ENCODE assay signal across 24 mouse cellular contexts in genomic region chr11:4113496-4113895, GRCm38 (mm10). TPM values are rescaled to one million over a fixed set of nuclear protein-coding genes. Genes with fewer than 3 reads are reported as not detected.
DNase-seq lines count a peak whose midpoint lies in the region; ATAC-seq and TF ChIP-seq lines count a peak whose summit lies in the region.
"Had no signal": no experiment of that assay in that cellular context is flagged by ENCODE, and none has a peak within 500 bp of the region (broad histone marks: within the 10 kb centered on the region; RNA-seq: fewer than 3 reads in every experiment).

No protein-coding gene starts in this region.

- H3K9ac ChIP-seq in liver, adult 2 months (ENCODE audit: low read depth, low read length), result peak overlapping the region; percentile 43
- H3K9ac ChIP-seq in liver, postnatal 0 days (replicated peaks), result no peak overlapping the region
- H3K9ac ChIP-seq: embryonic facial prominence, embryonic 13.5 days; embryonic facial prominence, embryonic 15.5 days; forebrain, embryonic 13.5 days; forebrain, embryonic 15.5 days; forebrain, postnatal 0 days had no signal

- H3K9me3 ChIP-seq in liver, postnatal 0 days (ENCODE audit: low read length), result no peaks in the 10 kb centered on the region
- H3K9me3 ChIP-seq: embryonic facial prominence, embryonic 13.5 days; embryonic facial prominence, embryonic 15.5 days; forebrain, embryonic 13.5 days; forebrain, embryonic 15.5 days had no signal

- H3K79me2 ChIP-seq in liver, adult 2 months (ENCODE audit: control insufficient read depth, insufficient read depth, low read length), result peaks cover 11% of the 10 kb centered on the region; the same call in 1 of the 2 replicates

- H3K36me3 ChIP-seq in liver, adult 2 months (ENCODE audit: control insufficient read depth, insufficient read depth, low read length), result peaks cover 27% of the 10 kb centered on the region
- H3K36me3 ChIP-seq in liver, postnatal 0 days (replicated peaks; ENCODE audit: insufficient read depth, low read length), result peaks cover 13% of the 10 kb centered on the region
- peaks cover 17% of the 10 kb centered on the region for H3K36me3 ChIP-seq in small intestine, adult 2 months (ENCODE audit: control insufficient read depth, insufficient read depth, low read length)
- H3K36me3 ChIP-seq: forebrain, embryonic 15.5 days had no signal

- TF ChIP-seq POLR2A in liver, adult 2 months (IDR thresholded peaks at IDR 0.05; ENCODE audit: extremely low read depth, insufficient read depth, low read length), result no peak
- TF ChIP-seq POLR2A in small intestine, adult 2 months (IDR thresholded peaks at IDR 0.05; ENCODE audit: low read depth, low read length), result no peak

- ATAC-seq in liver, postnatal 0 days, result no peak
- ATAC-seq: activated CD4-positive, CD25-positive, alpha-beta regulatory T cell, adult 4 months; forebrain, embryonic 13.5 days; forebrain, embryonic 15.5 days; forebrain, postnatal 0 days; Patski had no signal

- H3K4me1 ChIP-seq in liver, adult 2 months (ENCODE audit: control insufficient read depth, insufficient read depth, low read length), result peaks cover 37% of the 10 kb centered on the region
- H3K4me1 ChIP-seq in liver, postnatal 0 days (ENCODE audit: insufficient read depth), result peaks cover 41% of the 10 kb centered on the region
- peaks cover 33% of the 10 kb centered on the region for H3K4me1 ChIP-seq in small intestine, adult 2 months (ENCODE audit: control insufficient read depth, insufficient read depth, insufficient read length, low read length)

- no peaks in the 10 kb centered on the region for H3K27me3 ChIP-seq in liver, adult 2 months (ENCODE audit: control insufficient read depth, insufficient read depth, low read length)
- H3K27me3 ChIP-seq in liver, postnatal 0 days (ENCODE audit: insufficient read depth, low read length), result no peaks in the 10 kb centered on the region
- no peaks in the 10 kb centered on the region for H3K27me3 ChIP-seq in small intestine, adult 2 months (ENCODE audit: control insufficient read depth, insufficient read depth, low read length)
- H3K27me3 ChIP-seq: embryonic facial prominence, embryonic 15.5 days; forebrain, embryonic 15.5 days; Patski had no signal

- H3K4me3 ChIP-seq in liver, adult 2 months (ENCODE audit: insufficient read depth, low read depth, low read length), result no peak overlapping the region
- no peak overlapping the region for H3K4me3 ChIP-seq in liver, postnatal 0 days (ENCODE audit: low read depth, low read length)
- H3K4me3 ChIP-seq in small intestine, adult 2 months (ENCODE audit: low read depth, low read length), result no peak overlapping the region
- H3K4me3 ChIP-seq: embryonic facial prominence, embryonic 13.5 days; embryonic facial prominence, embryonic 15.5 days; erythroblast, embryonic 14.5 days; forebrain, embryonic 13.5 days; forebrain, embryonic 15.5 days had no signal

- WGBS in liver, adult 2 months, result 21% methylated on average over 4 of the region's 4 CpGs
- WGBS in liver, postnatal 0 days (ENCODE audit: insufficient replicate concordance), result 74% methylated on average over 4 of the region's 4 CpGs
- 76% methylated on average over 4 of the region's 4 CpGs for WGBS in small intestine, adult 2 months

- H3K27ac ChIP-seq in liver, adult 2 months (replicated peaks; ENCODE audit: insufficient read depth, low read depth, low read length), result peak overlapping the region; percentile 85
- H3K27ac ChIP-seq in liver, postnatal 0 days (ENCODE audit: low read depth), result no peak overlapping the region
- peak overlapping the region; percentile 29; the same call in 1 of the 2 replicates for H3K27ac ChIP-seq in small intestine, adult 2 months (ENCODE audit: insufficient read depth, low read depth, low read length)
- H3K27ac ChIP-seq: embryonic facial prominence, embryonic 13.5 days; embryonic facial prominence, embryonic 15.5 days; forebrain, embryonic 13.5 days; forebrain, embryonic 15.5 days had no signal

- no peak for TF ChIP-seq EP300 in liver, postnatal 0 days (IDR thresholded peaks at IDR 0.05; ENCODE audit: low read depth)

- no peak for TF ChIP-seq CTCF in liver, adult 2 months (IDR thresholded peaks at IDR 0.05; ENCODE audit: low read depth, low read length)
- no peak for TF ChIP-seq CTCF in liver, postnatal 0 days (IDR thresholded peaks at IDR 0.05; ENCODE audit: low read depth)
- no peak for TF ChIP-seq CTCF in small intestine, adult 2 months (IDR thresholded peaks at IDR 0.05; ENCODE audit: extremely low read depth, insufficient read length, insufficient replicate concordance, low read depth, low read length)

- peak; percentile 52 for DNase-seq in adrenal gland, postnatal 14 days
- DNase-seq in adrenal gland, adult 8-10 months, result no peak
- DNase-seq in liver, adult 2 months (ENCODE audit: extremely low read depth, low read depth, low spot score), result peak; percentile 85
- no peak for DNase-seq in liver, postnatal 0 days
- peak; percentile 35 for DNase-seq in adipocyte (ENCODE audit: low spot score)
- DNase-seq in kidney, postnatal 25 days, result no peak
- no peak for DNase-seq in urinary bladder, postnatal 4 days (ENCODE audit: low spot score in 2 of 2)
- DNase-seq: adrenal gland, adult 2 months; cerebellum, adult 11 months; cerebellum, adult 18-20 months; cerebellum, adult 8-10 months; cerebellum, adult 9-11 months; cerebellum, postnatal 14 days; cerebellum, postnatal 36 days; embryo, embryonic 11 days; forebrain, postnatal 0 days had no signal

- no peak overlapping the region for H3K4me2 ChIP-seq in liver, postnatal 0 days (ENCODE audit: low read depth, low read length)
- H3K4me2 ChIP-seq: embryonic facial prominence, embryonic 13.5 days; embryonic facial prominence, embryonic 15.5 days; forebrain, embryonic 13.5 days; forebrain, embryonic 15.5 days had no signal

RNA-seq across cellular contexts. Expression of gene Sec14l2, which starts 9.7 kb away (rescaled TPM):
- total RNA-seq in adrenal gland, postnatal 14 days (2021), result 3.6 and 27.0 TPM in 2 replicates
- total RNA-seq in adrenal gland, adult 8-10 months (2022), result 1 to 10 TPM; 2.0 to 3.3 (median 2.4) TPM
- total RNA-seq in liver, adult 2 months (2014; rRNA removed), result 302 and 310 TPM in 2 replicates
- polyA plus RNA-seq in liver, adult 2 months (2012; rRNA removed), result 349 and 371 TPM in 2 replicates
- polyA plus RNA-seq in liver, postnatal 0 days (2015; fragmentation: Nextera tagmentation; extraction: Ambion mirVana), result 48.0 and 54.2 TPM in 2 replicates
- 23.7 and 84.2 TPM in 2 replicates for polyA plus RNA-seq in small intestine, adult 2 months (2012; rRNA removed)

RNA-seq across cellular contexts. Expression of gene Mtfp1, which starts 18.3 kb away (rescaled TPM):
- total RNA-seq in adrenal gland, postnatal 14 days (2021), result 25.6 and 27.3 TPM in 2 replicates
- 10 to 100 TPM; 17.5 to 21.4 (median 18.9) TPM for total RNA-seq in adrenal gland, adult 8-10 months (2022)
- total RNA-seq in liver, adult 2 months (2014; rRNA removed), result 16.6 and 23.4 TPM in 2 replicates
- 39.2 and 41.5 TPM in 2 replicates for polyA plus RNA-seq in liver, adult 2 months (2012; rRNA removed)
- polyA plus RNA-seq in liver, postnatal 0 days (2015; fragmentation: Nextera tagmentation; extraction: Ambion mirVana), result 17.7 and 21.1 TPM in 2 replicates
- 22.4 and 26.6 TPM in 2 replicates for polyA plus RNA-seq in small intestine, adult 2 months (2012; rRNA removed)

RNA-seq across cellular contexts. Expression of gene Rnf215, which starts 21.5 kb away (rescaled TPM):
- 17.2 and 25.2 TPM in 2 replicates for total RNA-seq in adrenal gland, postnatal 14 days (2021)
- total RNA-seq in adrenal gland, adult 8-10 months (2022), result 10 to 100 TPM; 28.2 to 38.2 (median 33.1) TPM
- total RNA-seq in liver, adult 2 months (2014; rRNA removed), result 10.3 and 10.8 TPM in 2 replicates
- 11.3 and 13.1 TPM in 2 replicates for polyA plus RNA-seq in liver, adult 2 months (2012; rRNA removed)
- 6.4 and 6.8 TPM in 2 replicates for polyA plus RNA-seq in liver, postnatal 0 days (2015; fragmentation: Nextera tagmentation; extraction: Ambion mirVana)
- 13.9 and 20.6 TPM in 2 replicates for polyA plus RNA-seq in small intestine, adult 2 months (2012; rRNA removed)

RNA-seq across cellular contexts. Expression of gene Ccdc157, which starts 46.6 kb away (rescaled TPM):
- total RNA-seq in adrenal gland, postnatal 14 days (2021), result 8.7 and 11.5 TPM in 2 replicates
- total RNA-seq in adrenal gland, adult 8-10 months (2022), result 10 to 100 TPM; 11.8 to 22.5 (median 15.3) TPM
- total RNA-seq in liver, adult 2 months (2014; rRNA removed), result 4.0 and 4.5 TPM in 2 replicates
- 6.5 and 9.3 TPM in 2 replicates for polyA plus RNA-seq in liver, adult 2 months (2012; rRNA removed)
- polyA plus RNA-seq in liver, postnatal 0 days (2015; fragmentation: Nextera tagmentation; extraction: Ambion mirVana), result 0.36 and 0.52 TPM in 2 replicates
- polyA plus RNA-seq in small intestine, adult 2 months (2012; rRNA removed), result 2.1 and 2.2 TPM in 2 replicates

RNA-seq across cellular contexts. Expression of gene Sf3a1, which starts 46.7 kb away (rescaled TPM):
- 43.7 and 49.8 TPM in 2 replicates for total RNA-seq in adrenal gland, postnatal 14 days (2021)
- 10 to 100 TPM; 40.4 to 61.5 (median 48.4) TPM for total RNA-seq in adrenal gland, adult 8-10 months (2022)
- 4.3 and 4.6 TPM in 2 replicates for total RNA-seq in liver, adult 2 months (2014; rRNA removed)
- polyA plus RNA-seq in liver, adult 2 months (2012; rRNA removed), result 10.0 and 12.2 TPM in 2 replicates
- polyA plus RNA-seq in liver, postnatal 0 days (2015; fragmentation: Nextera tagmentation; extraction: Ambion mirVana), result 8.5 and 8.8 TPM in 2 replicates
- polyA plus RNA-seq in small intestine, adult 2 months (2012; rRNA removed), result 13.9 and 24.7 TPM in 2 replicates

Comparison
In these comparisons a context has a peak if more than half of its experiments do, and no peak if none do; other contexts are left out.
1. DNase-seq: peak in adrenal gland, postnatal 14 days (single experiment), liver, adult 2 months (single experiment) and adipocyte (single experiment); none in adrenal gland, adult 8-10 months (single experiment), liver, postnatal 0 days (single experiment), kidney, postnatal 25 days (0 of 2) and urinary bladder, postnatal 4 days (0 of 2).
2. RNA of gene Sec14l2, which starts 9.7 kb away (total RNA-seq): 302 to 310 TPM in liver, adult 2 months; 3.6 to 27.0 TPM in adrenal gland, postnatal 14 days and 2.0 to 3.3 TPM in adrenal gland, adult 8-10 months; every median in the first group is over 10 times any median in the second.